Mouse (Mus musculus) monocyte, adult 2 months (primary cell): ENCODE measurements at regions not wholly inside any gene's neighbourhood (a gene's known extent, or its start where the extent isn't known, plus 50 kb on each side); places are given as distances from the start of the nearest gene placed in this dataset.

Experiments
- DNase-seq, 2 experiments: peaks; one replicate each; pipeline ENCODE4 v3.0.0; 2022; ENCODE audit warnings: low spot score in 2 of 2, low read depth in 1 of 2

DNA sequence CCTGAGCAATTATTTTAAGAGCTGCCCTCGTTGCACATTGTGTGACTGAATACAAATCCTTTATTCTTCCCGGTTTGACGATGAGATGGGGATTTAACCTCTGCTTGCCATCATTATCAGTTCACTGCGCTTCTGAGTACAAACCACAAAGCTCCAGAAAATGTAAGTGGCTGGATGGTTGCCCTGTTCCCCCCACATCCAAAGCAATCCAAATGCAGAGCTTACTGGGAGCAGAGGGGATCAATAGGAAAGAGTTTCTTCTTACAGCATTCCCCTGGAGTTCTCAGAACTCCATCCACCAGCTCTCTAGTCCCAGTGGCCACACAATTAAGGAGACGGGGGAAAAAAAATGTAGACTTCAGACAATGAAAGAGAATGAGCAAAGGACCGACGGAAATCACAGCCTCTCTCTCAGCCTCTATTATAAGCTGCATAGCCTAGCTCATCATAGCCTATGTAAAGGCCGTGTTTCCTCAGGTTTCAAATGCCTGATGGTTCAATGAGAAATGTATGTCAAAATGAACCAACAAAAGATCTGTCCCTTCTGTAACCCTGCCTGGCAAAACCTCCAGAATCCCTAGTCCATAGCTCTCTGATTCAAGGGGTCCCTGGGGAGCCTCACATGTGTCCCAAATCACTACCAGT lies 191.4 kb downstream of the Lmo4 start:
- no peak for DNase-seq

DNA sequence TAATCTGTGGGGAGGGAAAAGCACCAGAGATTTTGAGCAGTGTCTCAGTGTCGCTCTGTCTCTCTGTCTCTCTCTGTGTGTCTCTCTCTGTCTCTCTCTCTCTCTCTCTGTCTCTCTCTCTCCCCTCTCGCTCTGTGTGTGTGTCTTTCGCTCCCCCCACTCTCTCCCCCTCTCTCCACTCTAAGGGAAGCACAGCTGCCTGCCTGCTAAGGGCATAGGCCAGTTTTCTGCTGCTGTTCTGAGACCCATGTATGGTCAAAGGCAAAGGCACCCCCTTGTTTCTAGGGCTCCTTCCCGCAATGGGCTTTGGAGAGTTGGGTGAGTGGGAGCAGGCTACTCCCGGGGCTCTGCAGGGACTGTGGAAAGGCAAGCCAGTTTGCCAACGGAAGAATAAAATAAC lies 192.2 kb downstream of the Lmo4 start:
- no peak for DNase-seq

DNA sequence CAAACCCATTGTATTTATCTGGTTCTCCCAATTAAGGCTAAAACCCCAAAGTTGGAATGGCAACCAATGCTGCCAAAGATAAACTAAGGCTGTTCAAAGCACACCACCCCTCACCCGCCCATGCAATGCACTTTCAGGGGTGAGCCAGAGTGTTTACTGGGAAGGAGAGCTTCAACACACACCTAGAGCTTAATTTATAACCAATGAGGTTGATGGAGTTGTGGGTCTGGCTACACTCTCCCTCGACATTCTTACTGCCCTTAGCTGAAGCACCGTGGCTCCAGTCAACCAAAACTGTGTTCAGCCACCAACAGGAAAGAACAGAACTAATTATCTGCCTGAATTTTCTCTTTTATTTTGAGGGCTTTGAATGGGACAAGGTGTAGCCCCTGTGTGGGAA lies 192.8 kb downstream of the Lmo4 start:
- no peak for DNase-seq

DNA sequence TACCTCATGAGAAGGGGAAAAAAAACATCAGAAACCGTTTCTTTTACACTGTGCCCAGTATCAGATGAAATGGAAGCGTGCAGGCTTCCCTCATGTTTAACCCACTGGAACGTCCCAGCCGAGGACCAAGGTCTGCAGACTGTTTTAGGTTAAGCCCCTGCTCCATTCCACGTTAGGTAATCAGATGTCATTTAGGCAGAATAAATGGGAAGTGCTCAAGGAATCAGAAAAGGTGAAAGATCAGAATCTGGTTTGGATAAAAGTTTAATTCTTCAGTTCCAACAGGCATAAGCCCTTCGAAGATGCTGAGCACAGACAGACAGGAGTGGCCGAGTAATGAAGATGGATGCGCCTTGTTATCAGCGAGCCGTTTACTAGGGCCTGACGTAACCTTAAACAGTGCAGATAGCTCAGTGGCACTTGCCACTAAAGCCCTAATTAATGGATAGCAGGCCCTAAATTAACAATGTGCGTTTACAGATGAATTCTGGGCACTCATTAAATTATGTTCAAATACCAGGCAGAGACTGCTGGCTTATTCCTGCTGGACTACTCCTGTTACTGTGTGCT lies 193.5 kb downstream of the Lmo4 start:
- no peak for DNase-seq

DNA sequence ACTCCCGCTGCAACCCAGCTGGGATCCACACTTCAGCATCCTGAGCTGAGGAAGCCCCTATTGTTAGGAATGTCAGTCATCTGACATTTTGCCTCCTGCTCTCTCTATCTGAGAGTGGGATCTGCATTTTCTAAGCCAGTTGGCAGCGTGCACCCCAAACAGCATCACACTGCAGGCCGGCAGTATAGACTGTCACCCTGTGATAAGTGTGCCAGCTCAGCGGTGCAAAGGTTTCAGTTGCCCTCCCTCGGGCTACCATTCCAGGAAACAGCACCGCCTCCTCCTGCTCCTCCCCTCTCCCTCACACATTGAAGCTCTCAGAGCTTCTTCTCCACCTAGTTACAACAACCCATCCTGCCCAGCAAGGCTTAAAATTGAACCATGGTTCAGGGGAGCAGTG lies 194.5 kb downstream of the Lmo4 start:
- no peak for DNase-seq

DNA sequence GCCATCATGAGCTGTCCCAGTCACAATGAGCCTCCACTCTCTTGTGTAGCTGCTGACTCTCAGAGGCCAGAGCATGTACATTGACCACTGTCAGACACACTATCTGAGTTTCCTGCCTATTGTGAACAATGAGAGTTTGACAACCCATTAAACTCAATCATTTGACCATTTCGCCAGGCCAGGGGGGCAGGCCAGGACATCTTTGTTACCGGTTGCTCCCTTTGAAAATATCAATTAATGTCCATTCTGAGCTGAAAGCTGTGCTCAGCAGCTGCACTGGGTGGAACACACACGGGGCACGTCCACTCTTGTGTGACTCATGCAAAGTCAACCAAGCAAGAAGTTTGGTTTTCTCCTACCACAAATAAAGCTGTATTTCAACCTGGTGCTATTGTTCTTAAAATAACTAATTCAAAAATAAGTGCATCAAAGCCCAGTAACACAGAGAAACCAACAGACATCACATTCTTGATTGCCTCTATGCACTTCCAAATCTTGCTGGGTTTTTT lies 197.9 kb downstream of the Lmo4 start:
- DNase-seq, result no peak

DNA sequence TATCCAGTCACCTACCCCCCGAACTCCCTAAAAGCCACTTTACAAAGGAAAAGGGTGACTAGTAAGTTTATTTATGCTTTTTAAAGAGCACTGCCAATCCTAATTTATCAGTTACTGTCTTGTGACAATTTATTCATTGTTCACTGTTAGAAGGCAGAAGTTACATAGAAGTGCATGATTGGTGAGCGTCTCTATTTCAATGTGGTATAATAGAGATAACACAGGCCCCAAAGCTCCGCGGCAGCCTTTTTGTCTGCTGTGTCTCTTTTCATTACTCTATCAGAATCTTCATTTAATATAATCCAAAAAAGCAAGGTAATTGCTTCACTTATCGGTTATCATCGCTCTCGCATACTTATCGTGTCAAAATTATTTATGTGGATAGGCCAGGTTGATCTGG lies 207.1 kb downstream of the Lmo4 start:
- no peak for DNase-seq

DNA sequence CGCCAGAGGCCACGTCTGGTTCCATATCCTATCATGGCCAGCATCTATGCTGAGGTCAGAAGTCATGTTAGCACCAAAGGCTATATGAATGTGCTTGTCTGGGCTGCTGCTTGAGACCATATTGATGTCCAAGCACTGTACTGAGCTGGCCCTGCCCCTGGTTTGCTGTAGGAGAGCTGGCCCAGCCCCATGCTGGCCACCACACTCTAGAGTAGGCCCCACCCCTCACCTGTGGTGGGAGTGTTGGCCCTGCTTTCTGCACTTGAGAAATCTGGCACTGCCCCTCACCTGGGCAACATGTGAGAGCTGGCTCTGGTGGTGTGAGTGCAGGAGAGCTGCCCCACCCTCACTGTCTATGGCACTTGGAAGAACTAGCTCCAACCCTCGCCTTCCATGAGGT lies 210.0 kb downstream of the Lmo4 start:
- DNase-seq, result no peak

DNA sequence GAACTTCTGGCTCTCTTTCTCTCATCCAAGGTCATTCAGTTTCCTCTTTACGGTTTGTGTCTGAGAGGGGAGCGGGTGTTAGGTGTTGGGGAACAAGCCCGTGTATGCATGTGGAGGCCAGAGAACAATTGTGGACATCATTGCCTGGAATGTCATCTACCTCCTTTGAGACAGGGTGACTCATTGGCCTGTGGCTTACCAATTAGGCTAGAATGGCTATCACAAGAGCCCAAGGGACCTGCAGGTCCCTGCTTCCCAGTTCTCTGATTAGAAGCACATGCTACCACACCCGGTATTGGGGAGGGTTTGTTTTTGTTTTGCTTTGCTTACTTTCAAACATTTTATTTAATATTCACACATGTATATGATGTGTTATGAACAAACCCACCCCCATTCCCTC lies 216.0 kb downstream of the Lmo4 start:
- no peak for DNase-seq

DNA sequence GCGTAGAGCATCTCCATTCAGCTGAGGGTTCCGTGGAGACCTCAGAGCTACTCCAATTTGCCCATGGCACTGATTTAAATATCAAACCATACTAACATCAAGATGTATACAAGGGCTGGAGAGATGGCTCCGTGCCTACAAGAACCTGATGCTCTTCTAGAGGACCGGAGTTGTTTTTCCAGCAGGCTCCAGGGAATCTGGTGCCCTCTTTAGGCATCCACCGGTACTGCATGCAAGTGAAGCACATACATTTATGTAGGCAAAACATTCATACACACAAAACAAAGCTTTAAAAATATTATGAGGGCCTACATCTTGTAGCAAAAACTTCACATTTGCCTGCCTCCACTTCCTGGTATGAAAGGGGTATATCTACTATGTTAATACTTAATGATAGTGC lies 217.0 kb downstream of the Lmo4 start:
- no peak for DNase-seq

DNA sequence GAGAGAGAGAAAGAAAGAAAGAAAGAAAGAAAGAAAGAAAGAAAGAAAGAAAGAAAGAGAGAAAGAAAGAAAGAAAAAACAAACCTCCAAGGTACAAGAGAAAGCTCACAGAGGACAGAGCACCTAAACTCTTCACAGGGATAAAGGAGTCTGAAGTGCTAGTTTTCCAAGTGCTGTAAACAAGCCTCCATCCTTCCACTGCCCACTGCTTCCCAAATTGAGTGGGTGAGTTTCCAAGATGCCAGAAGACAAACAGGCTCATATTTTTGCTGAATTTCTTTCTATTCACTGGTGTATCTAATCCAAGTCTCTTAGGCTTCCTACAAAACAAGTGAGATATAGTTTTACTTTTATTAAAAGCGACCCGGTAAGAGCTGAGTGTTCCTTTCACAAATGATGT lies 218.2 kb downstream of the Lmo4 start:
- DNase-seq, result no peak

DNA sequence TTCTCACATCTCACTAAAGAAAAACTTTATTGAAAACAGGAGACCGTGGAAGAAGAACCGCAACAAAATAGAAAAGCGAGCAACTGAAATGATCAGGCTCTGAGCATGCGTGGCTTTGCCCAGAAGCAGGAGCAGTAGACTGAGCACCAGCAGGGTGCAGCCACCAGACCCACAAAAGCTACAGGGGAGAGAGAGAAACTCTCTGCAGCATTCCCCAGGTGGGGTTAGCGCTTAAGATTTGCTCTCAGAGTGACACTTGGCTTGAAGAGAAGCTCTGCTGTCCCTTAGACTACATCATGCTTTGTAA lies 218.9 kb downstream of the Lmo4 start:
- DNase-seq, result no peak

DNA sequence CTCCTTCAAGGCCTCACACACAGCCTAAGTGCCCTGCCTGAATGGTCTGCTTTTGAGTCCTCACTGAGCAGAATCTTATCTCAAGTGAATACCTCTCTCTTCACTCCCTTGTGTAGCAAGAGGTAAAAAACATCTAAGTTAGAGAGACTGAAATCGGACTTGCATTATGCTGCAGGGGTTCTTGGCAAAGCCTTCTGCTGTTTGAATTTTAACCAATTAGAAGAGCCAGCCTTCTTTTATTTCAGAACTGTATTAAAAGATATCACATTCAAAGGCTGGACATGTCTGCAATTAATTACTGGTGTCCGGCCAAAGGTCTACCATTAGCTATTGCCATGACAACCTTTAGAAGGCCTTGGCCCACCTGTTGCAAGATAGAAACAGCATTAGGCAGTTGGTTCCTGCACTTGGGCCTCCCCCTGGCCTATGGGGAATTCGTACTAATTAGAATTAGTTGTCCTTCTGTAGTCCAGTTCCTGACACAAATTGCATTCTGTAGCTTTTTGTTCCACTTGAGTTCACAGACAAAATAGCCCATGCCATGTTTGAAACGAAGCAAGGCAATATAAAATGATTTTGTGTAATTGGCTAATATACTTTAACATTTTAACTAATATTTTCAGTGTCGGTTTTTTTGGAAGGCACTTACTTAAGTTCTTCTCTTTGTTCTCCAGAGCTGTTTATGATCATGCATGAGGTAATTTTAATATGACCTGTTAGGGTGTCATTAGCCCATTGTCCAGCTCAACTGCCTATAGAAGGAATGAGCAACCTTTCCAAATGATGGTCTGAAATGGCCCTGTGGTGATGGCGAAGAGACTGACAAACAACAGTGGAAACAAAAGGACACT lies 219.4 kb downstream of the Lmo4 start:
- DNase-seq, result no peak

DNA sequence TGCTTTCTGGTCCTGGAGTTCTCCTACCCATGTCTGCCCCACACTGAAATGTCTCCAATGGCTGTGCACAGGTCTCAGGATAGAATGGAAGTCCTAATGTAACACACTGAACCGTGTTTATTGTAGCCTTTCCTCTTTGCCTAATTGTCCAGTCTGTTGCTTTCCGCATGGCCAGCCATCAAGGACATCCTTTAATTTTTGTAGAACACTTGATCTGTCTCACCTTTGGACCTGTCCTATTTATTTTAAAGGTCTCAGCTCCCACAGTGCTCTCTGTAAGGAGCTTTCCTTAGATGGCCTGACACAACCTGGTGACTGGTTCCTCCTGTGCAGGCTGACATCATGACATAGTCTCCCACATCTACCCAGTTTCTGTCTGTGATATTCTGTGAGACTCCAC lies 226.3 kb downstream of the Lmo4 start:
- no peak for DNase-seq

DNA sequence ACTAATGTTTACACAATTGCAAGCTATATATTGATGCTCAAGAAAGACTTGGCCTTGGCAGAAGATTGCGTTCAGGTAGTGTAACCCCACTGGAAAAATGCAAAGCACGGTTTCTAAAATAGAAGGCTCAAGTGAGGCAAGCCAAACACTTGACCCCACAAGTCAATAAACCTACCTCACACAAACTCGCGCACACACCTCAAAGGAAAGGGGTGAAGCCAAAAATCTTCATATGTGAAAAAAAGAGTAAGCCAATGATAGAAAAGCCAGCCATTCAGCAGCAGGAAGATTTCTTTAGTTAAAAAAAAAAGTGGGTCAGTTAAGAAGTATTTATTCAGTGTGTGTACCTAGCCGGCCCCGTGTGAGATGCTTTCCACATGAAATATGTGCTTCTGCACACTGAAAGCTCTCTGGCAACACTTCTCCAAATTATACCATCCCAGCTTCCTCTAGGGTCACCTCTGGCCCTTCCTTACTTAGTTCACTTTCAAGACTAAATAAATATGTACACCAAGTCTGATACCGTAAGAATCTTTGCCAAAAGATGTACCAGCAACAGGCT lies 227.1 kb downstream of the Lmo4 start:
- DNase-seq, result no peak

DNA sequence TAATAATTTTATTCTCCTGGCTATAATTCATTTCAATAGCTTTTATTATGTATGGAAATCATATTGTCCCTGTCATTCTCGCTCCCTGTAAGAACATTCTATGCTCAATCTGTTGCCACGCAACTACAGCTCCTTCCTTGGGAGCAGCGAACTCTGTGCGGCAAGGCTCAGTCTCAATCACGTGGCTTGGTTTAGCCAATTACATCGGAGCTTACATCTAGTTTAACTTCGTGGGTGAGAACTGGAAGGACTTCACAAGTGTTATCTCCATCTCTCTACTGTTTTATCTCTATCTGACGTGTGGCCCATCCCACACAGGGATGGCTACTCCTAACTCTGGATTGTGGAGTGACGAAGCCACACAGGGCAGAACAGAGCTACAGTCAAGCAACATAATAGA lies 231.4 kb downstream of the Lmo4 start:
- no peak for DNase-seq

DNA sequence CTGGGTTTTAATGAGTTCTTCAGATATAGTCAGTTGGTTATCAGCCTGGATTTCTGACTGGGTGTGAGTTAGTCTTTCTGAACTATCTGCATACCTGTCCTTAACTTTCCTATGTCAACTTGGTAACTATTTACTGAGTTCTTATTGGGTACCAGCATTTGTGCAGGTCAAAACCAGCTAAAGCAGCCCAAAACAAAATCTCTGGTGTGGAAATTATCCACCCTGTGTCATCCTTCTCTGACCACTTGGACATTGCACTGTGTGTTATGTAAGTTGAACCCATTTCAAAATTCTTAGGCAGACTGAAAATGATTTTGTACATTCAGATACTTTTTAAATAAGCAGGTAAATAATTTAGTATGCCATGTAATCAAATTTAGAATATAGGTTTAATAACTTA lies 232.7 kb downstream of the Lmo4 start:
- DNase-seq, result no peak

DNA sequence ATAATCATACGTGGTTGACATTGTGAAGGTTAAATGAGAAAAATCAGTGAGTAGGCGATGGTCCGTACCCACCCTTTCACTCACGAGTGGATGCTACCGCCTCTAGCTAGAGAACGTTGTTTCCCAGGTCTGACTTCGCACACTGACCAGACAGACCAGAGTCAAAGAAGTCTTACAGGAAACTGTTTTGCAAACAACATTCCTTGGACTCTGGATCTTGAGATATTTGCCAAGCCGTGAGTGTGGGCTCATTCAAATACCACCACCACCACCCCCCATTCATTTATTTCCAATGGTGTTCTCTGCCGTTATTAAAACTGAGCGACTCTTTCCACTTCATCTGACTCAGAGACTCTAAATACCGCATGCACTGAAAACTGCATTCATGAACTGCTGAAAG lies 234.2 kb downstream of the Lmo4 start:
- no peak for DNase-seq

DNA sequence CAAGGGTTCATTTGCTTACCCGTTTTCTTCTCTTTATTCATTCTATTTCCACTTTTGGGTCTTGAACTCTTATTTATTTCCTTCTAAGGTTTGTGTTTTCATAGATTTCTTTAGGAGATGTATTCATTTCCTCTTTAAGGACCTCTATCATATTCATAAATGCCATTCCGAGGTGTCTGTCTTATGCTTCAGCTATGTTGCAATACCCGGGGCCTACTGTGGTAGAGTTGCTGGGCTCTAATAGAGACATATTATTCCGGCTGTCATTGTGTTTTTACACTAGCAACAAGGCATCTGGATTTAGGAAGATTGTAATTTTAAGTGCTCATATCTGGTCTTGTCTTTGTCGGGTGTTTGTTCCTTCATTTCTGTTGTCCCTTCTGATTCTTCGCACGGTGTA lies 249.5 kb downstream of the Lmo4 start:
- DNase-seq, result no peak

DNA sequence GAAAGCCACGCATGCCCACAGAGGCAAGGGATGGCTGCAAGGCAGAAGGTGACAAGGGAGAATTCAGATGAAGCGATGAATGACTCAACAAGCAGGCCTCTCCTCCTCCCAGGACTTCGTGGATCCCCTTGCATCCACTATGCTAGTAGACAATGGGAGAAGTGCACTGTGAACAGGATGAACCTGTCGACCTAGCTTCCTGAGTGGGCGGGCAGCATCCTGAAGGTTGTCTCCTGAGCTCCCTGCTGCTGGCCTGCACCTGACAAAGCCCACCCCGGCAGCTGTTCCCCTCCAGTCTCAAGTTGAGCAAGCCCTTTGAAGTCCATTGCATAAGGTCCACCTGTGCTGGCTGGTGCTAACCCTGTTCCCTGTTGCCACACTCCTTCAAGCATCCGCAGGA lies 250.2 kb downstream of the Lmo4 start:
- DNase-seq, result no peak

DNA sequence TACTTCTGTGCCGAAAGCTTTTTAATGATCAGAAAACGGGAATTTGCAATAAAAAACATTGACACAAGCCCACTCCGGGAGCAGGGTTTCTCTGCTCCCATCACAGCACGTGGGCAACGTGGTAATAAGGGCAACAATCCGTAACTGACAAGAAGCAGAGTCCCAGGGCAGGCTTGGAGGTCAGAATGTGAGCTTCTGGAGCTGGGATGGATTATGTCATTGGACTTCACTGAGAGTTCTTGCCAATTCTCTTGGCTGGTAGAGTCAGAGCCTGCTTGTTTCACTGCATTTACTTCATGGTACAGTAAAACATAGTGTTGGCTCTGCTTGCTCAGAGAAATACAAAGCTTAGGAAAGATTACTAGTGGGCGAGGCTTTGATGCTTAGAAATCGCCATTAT lies 252.7 kb downstream of the Lmo4 start:
- DNase-seq, result no peak

DNA sequence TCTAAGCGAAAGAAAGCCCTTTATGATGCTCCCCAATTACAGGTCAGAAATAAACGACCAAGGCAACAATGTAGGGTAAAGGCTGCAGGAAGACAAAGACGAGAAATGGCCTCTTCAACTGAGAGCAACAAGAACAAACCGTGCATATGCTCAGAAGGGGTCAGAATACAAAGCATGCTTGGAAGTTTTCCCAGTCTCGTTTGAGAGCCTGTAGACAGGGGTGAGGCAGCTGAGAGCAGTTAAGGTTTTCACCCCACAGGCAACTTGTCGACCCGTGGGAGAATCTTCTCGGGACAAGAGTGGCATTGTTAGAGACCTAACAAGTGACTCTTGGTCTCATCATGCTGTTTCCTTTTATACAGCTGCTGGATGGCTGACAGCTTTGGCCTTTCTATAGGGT lies 255.4 kb downstream of the Lmo4 start:
- DNase-seq, result no peak
